Mouse (Mus musculus) CH12.LX (cell line): ENCODE results near the gene Il27ra. TPM values are rescaled to one million over a fixed set of nuclear protein-coding genes. Genes with fewer than 3 reads are reported as not detected.

Experiments used
- DNase-seq: peaks from one replicate; pipeline ENCODE4 v3.0.0-alpha.2; 2013; ENCODE audit errors: extremely low read depth
- H3K27ac ChIP-seq: 2 replicates; pipeline ENCODE4 v1.5.1; 2012; ENCODE audit warnings: low read depth, mild to moderate bottlenecking, control low read depth, moderate library complexity; ENCODE audit not compliant: insufficient read depth
- H3K27me3 ChIP-seq: replicated peaks from 2 replicates; pipeline ENCODE3; 2012; ENCODE audit warnings: inconsistent platforms
- H3K36me3 ChIP-seq, 2 experiments: replicated peaks in 1 of 2; 2 replicates each; pipeline versions ENCODE3 to v1.6.1; 2012; ENCODE audit warnings: inconsistent platforms in 1 of 2, low read length in 1 of 2, mild to moderate bottlenecking in 1 of 2, mixed read lengths in 1 of 2, moderate library complexity in 1 of 2; ENCODE audit not compliant: control insufficient read depth in 1 of 2, insufficient read depth in 1 of 2
- H3K4me1 ChIP-seq, 2 experiments: 2 replicates each; pipeline ENCODE4 v1.6.1; 2012; ENCODE audit warnings: inconsistent platforms in 1 of 2, moderate library complexity in 1 of 2; ENCODE audit not compliant: insufficient read depth in 2 of 2, control insufficient read depth in 1 of 2
- H3K4me2 ChIP-seq: 2 replicates; pipeline ENCODE4 v1.6.1; 2012; ENCODE audit warnings: low read depth, mild to moderate bottlenecking, control low read depth; ENCODE audit not compliant: poor library complexity, insufficient read depth, severe bottlenecking
- H3K4me3 ChIP-seq, 3 experiments: fragments of 150-350 bp in 1 of 3; sonication (generic) in 1 of 3; replicated peaks in 1 of 3; 2 replicates each; pipeline versions ENCODE3 to v1.5.1; 2011 to 2012; ENCODE audit warnings: low read depth in 2 of 3, low read length in 2 of 3, mild to moderate bottlenecking in 2 of 3, moderate library complexity in 2 of 3, control low read depth in 1 of 3, improper control_type of control experiment in 1 of 3, inconsistent platforms in 1 of 3, mixed read lengths in 1 of 3; ENCODE audit not compliant: poor library complexity in 1 of 3
- H3K79me2 ChIP-seq: replicated peaks from 2 replicates; pipeline ENCODE4 v1.6.1; 2012; ENCODE audit warnings: mild to moderate bottlenecking, moderate library complexity; ENCODE audit not compliant: control insufficient read depth, poor library complexity, insufficient read depth, severe bottlenecking; ENCODE audit errors: extremely low read depth
- H3K9ac ChIP-seq: 2 replicates; pipeline ENCODE4 v1.6.1; 2012; ENCODE audit warnings: low read depth, mild to moderate bottlenecking, control low read depth, moderate library complexity; ENCODE audit not compliant: insufficient read depth
- H3K9me3 ChIP-seq: replicated peaks from 2 replicates; pipeline ENCODE3; 2012; ENCODE audit warnings: low read length, inconsistent platforms, mixed read lengths
- BHLHE40 ChIP-seq: IDR thresholded peaks from 2 replicates; pipeline ENCODE4 v1.6.1; 2011; ENCODE audit warnings: mild to moderate bottlenecking, low read depth, low read length, improper control_type of control experiment
- CHD1 ChIP-seq: IDR thresholded peaks from 2 replicates; pipeline ENCODE4 v1.6.1; 2012; ENCODE audit warnings: low read depth, low read length, improper control_type of control experiment, inconsistent platforms
- CHD2 ChIP-seq: IDR thresholded peaks from 2 replicates; pipeline ENCODE4 v1.6.1; 2011; ENCODE audit warnings: low read length, improper control_type of control experiment
- CTCF ChIP-seq, 2 experiments: IDR thresholded peaks in 1 of 2; conservative IDR thresholded peaks in 1 of 2; 2 replicates each; pipeline ENCODE4 v1.5.1; 2011 to 2012; ENCODE audit warnings: low read depth in 2 of 2, low read length in 2 of 2, improper control_type of control experiment in 1 of 2, inconsistent platforms in 1 of 2, mild to moderate bottlenecking in 1 of 2, moderate library complexity in 1 of 2
- E2F4 ChIP-seq: IDR thresholded peaks from 2 replicates; pipeline ENCODE4 v1.6.1; 2011; ENCODE audit warnings: low read depth, low read length, improper control_type of control experiment; ENCODE audit not compliant: insufficient replicate concordance
- ELF1 ChIP-seq: IDR thresholded peaks from 2 replicates; pipeline ENCODE4 v1.6.1; 2014; ENCODE audit warnings: low read depth, mild to moderate bottlenecking, inconsistent platforms, low read length, improper control_type of control experiment
- EP300 ChIP-seq: IDR thresholded peaks from 2 replicates; pipeline ENCODE4 v1.6.1; 2011; ENCODE audit warnings: low read length, improper control_type of control experiment
- ETS1 ChIP-seq: conservative IDR thresholded peaks from 2 replicates; pipeline ENCODE4 v1.6.1; 2012; ENCODE audit warnings: low read depth, mild to moderate bottlenecking, inconsistent platforms, low read length, improper control_type of control experiment, moderate library complexity
- GABPA ChIP-seq: IDR thresholded peaks from 2 replicates; pipeline ENCODE4 v1.6.1; 2012; ENCODE audit warnings: low read depth, low read length, improper control_type of control experiment, inconsistent platforms; ENCODE audit not compliant: insufficient replicate concordance
- HCFC1 ChIP-seq: IDR thresholded peaks from 2 replicates; pipeline ENCODE4 v1.6.1; 2012; ENCODE audit warnings: low read depth, mild to moderate bottlenecking, inconsistent platforms, low read length, improper control_type of control experiment
- IRF4 ChIP-seq: IDR thresholded peaks from 2 replicates; pipeline ENCODE4 v1.6.1; 2014; ENCODE audit warnings: low read depth, mild to moderate bottlenecking, inconsistent platforms, low read length, improper control_type of control experiment
- JUN ChIP-seq: IDR thresholded peaks from 2 replicates; pipeline ENCODE4 v1.6.1; 2011; ENCODE audit warnings: low read depth, mild to moderate bottlenecking, low read length, improper control_type of control experiment, moderate library complexity; ENCODE audit not compliant: insufficient read depth
- JUND ChIP-seq: conservative IDR thresholded peaks from 2 replicates; pipeline ENCODE4 v1.6.1; 2011; ENCODE audit warnings: low read depth, low read length, improper control_type of control experiment
- KAT2A ChIP-seq: IDR thresholded peaks from 2 replicates; pipeline ENCODE4 v1.6.1; 2012; ENCODE audit warnings: low read length, improper control_type of control experiment, inconsistent platforms; ENCODE audit not compliant: insufficient replicate concordance
- MAFK ChIP-seq: IDR thresholded peaks from 2 replicates; pipeline ENCODE4 v1.6.1; 2011; ENCODE audit warnings: low read length, improper control_type of control experiment; ENCODE audit not compliant: insufficient replicate concordance
- MAX ChIP-seq: IDR thresholded peaks from 2 replicates; pipeline ENCODE4 v1.6.1; 2011; ENCODE audit warnings: low read length, improper control_type of control experiment
- MAZ ChIP-seq: IDR thresholded peaks from 2 replicates; pipeline ENCODE4 v1.6.1; 2012; ENCODE audit warnings: low read depth, mild to moderate bottlenecking, inconsistent platforms, low read length, improper control_type of control experiment, moderate library complexity
- MEF2A ChIP-seq: IDR thresholded peaks from 2 replicates; pipeline ENCODE4 v1.6.1; 2014; ENCODE audit warnings: low read depth, mild to moderate bottlenecking, inconsistent platforms, low read length, improper control_type of control experiment, borderline replicate concordance
- MXI1 ChIP-seq: IDR thresholded peaks from 2 replicates; pipeline ENCODE4 v1.6.1; 2011; ENCODE audit warnings: mild to moderate bottlenecking, low read depth, low read length, improper control_type of control experiment
- MYC ChIP-seq: IDR thresholded peaks from 2 replicates; pipeline ENCODE4 v1.6.1; 2011; ENCODE audit warnings: low read depth, mild to moderate bottlenecking, improper control_type of control experiment, low read length
- NELFE ChIP-seq: IDR thresholded peaks from 2 replicates; pipeline ENCODE4 v1.6.1; 2011; ENCODE audit warnings: low read depth, low read length, improper control_type of control experiment
- NRF1 ChIP-seq: IDR thresholded peaks from 2 replicates; pipeline ENCODE4 v1.6.1; 2014; ENCODE audit warnings: low read depth, mild to moderate bottlenecking, inconsistent platforms, low read length, improper control_type of control experiment, moderate library complexity
- PAX5 ChIP-seq: IDR thresholded peaks from 2 replicates; pipeline ENCODE4 v1.6.1; 2012; ENCODE audit warnings: low read length, inconsistent platforms, mixed read lengths
- POLR2A ChIP-seq: IDR thresholded peaks from 2 replicates; pipeline ENCODE4 v1.6.1; 2011; ENCODE audit warnings: low read depth, mild to moderate bottlenecking, improper control_type of control experiment, low read length
- POLR2AphosphoS2 ChIP-seq: IDR thresholded peaks from 2 replicates; pipeline ENCODE4 v1.6.1; 2011; ENCODE audit warnings: low read depth, low read length, improper control_type of control experiment
- RAD21 ChIP-seq: IDR thresholded peaks from 2 replicates; pipeline ENCODE4 v1.6.1; 2011; ENCODE audit warnings: low read depth, mild to moderate bottlenecking, low read length, improper control_type of control experiment, moderate library complexity
- RCOR1 ChIP-seq: conservative IDR thresholded peaks from 2 replicates; pipeline ENCODE4 v1.6.1; 2012; ENCODE audit warnings: low read depth, mild to moderate bottlenecking, inconsistent platforms, low read length, improper control_type of control experiment
- SIN3A ChIP-seq: IDR thresholded peaks from 2 replicates; pipeline ENCODE4 v1.6.1; 2012; ENCODE audit warnings: low read length, improper control_type of control experiment, inconsistent platforms
- SMC3 ChIP-seq: IDR thresholded peaks from 2 replicates; pipeline ENCODE4 v1.6.1; 2011; ENCODE audit warnings: low read depth, low read length, improper control_type of control experiment
- TBP ChIP-seq: conservative IDR thresholded peaks from 2 replicates; pipeline ENCODE4 v1.6.1; 2011; ENCODE audit warnings: low read depth, low read length, improper control_type of control experiment
- TCF12 ChIP-seq: IDR thresholded peaks from 2 replicates; pipeline ENCODE4 v1.6.1; 2014; ENCODE audit warnings: low read depth, mild to moderate bottlenecking, inconsistent platforms, low read length, improper control_type of control experiment
- UBTF ChIP-seq: IDR thresholded peaks from 2 replicates; pipeline ENCODE4 v1.6.1; 2012; ENCODE audit warnings: low read depth, mild to moderate bottlenecking, inconsistent platforms, low read length, improper control_type of control experiment, moderate library complexity
- USF1 ChIP-seq: IDR thresholded peaks from 2 replicates; pipeline ENCODE4 v1.6.1; 2014; ENCODE audit warnings: low read depth, mild to moderate bottlenecking, inconsistent platforms, low read length, improper control_type of control experiment
- USF2 ChIP-seq: conservative IDR thresholded peaks from 2 replicates; pipeline ENCODE4 v1.6.1; 2011; ENCODE audit warnings: low read depth, low read length, improper control_type of control experiment
- ZC3H11A ChIP-seq: IDR thresholded peaks from 2 replicates; pipeline ENCODE4 v1.6.1; 2012; ENCODE audit warnings: low read depth, mild to moderate bottlenecking, inconsistent platforms, low read length, improper control_type of control experiment
- ZKSCAN1 ChIP-seq: IDR thresholded peaks from 2 replicates; pipeline ENCODE4 v1.6.1; 2012; ENCODE audit warnings: low read depth, inconsistent platforms, low read length, improper control_type of control experiment, borderline replicate concordance
- ZMIZ1 ChIP-seq: IDR thresholded peaks from 2 replicates; pipeline ENCODE4 v1.6.1; 2012; ENCODE audit warnings: low read depth, mild to moderate bottlenecking, inconsistent platforms, low read length, improper control_type of control experiment
- ZNF384 ChIP-seq: IDR thresholded peaks from 2 replicates; pipeline ENCODE4 v1.6.1; 2012; ENCODE audit warnings: low read depth, low read length, improper control_type of control experiment, inconsistent platforms
- dilution Hi-C: fragments of 300-500 bp; cut with MboI; formaldehyde crosslinking; loops from 2 replicates; pipeline ENCODE4 v1.14.3; 2020; ENCODE audit warnings: low sequenced_read_pairs; ENCODE audit not compliant: extremely low pct_unique_long_range_greater_than_20kb, extremely low pct_ligation_motif_present
- in situ Hi-C: fragments of 300-500 bp; cut with MboI; formaldehyde crosslinking; loops from 3 replicates; pipeline ENCODE4 v1.14.3; 2019; ENCODE audit warnings: low sequenced_read_pairs, low pct_ligation_motif_present, low pct_unique_long_range_greater_than_20kb, mixed read lengths
- polyA plus RNA-seq: library from polyadenylated mRNA; unstranded; fragments of >175 nt; gene quantifications from 2 replicates; pipeline ENCODE4 v1.2.1, GENCODE M21; 2012; ENCODE audit warnings: low read depth; ENCODE audit not compliant: insufficient read length
- total RNA-seq, 2 experiments: library from RNA; depleted of rRNA; stranded (reverse); fragments of 300-350 nt in 1 of 2; fragments of >200 nt in 1 of 2; gene quantifications; 2 replicates each; pipeline ENCODE4 v1.2.3; 2012 to 2014

Gene Il27ra
- total and polyA plus RNA-seq, 3 experiments, result 1.4 to 2.4 (median 2.3) TPM

DNA sequence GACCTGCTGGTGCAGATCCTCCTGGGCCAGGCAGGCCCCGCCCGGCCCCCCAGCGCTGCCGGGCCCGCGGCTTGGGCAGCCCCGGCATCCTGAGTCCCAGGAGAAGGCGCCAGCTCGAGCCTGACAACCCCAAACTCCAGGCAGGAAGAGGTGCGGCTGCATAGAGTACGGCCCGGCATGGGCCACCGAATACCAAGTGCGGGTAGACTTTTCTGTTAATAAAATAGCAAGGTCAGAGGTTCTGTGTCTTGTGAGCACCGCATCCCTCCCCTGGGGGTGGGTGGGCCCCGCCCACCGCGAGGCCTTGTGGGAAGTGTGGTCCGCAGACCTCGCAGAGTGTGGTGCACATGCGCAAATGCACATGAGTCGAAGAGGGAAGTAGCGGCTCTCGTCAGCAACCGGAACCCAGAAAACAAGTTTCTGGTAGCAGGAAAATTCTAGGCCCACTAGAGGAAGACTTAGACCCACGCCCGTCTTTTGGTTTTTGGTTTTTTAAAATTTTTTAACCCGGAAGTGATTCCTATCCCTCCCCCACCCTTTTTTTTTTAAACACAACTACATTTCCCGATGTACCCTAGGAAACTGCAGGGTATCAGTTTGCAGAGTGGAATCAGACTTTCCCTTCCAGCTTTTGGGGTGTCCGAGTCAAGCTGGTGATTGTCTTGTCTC lies 37.7 kb downstream of the Il27ra start:
- no peaks in the 10 kb centered on the region for H3K9me3 ChIP-seq
- H3K27ac ChIP-seq, result peak overlapping the region; percentile 81
- TF ChIP-seq USF2 (no peak), CTCF (conservative IDR thresholded peaks at IDR 0.05 in 1 of 2, IDR thresholded peaks at IDR 0.05 in 1 of 2; ENCODE audit: low read depth in 2 of 2, low read length in 2 of 2) (no peak), EP300 (no peak), MXI1 (no peak), BHLHE40 (peak; percentile 53; the same call in 1 of the 2 replicates), MAX (no peak), TCF12 (peak; percentile 64; the same call in 1 of the 2 replicates), ZC3H11A (no peak), ETS1 (no peak; the same call in 1 of the 2 replicates), MAFK (peak; percentile 40; the same call in 1 of the 2 replicates), E2F4 (no peak), NELFE (no peak), ZKSCAN1 (no peak), USF1 (no peak), HCFC1 (peak; percentile 93), MAZ (0 out of 2 replicates have a peak, but pooled peaks have one; percentile 69), SMC3 (no peak), CHD2 (peak; percentile 87), CHD1 (no peak), SIN3A (peak; percentile 60; the same call in 1 of the 2 replicates), TBP (peak; percentile 72), NRF1 (peak; percentile 90), JUN (no peak), POLR2AphosphoS2 (no peak), UBTF (no peak), RCOR1 (no peak), GABPA (no peak; the same call in 1 of the 2 replicates), RAD21 (no peak), MYC (peak; percentile 71; the same call in 1 of the 2 replicates), ZMIZ1 (no peak), IRF4 (peak; percentile 77), KAT2A (peak; percentile 90; the same call in 1 of the 2 replicates), POLR2A (no peak; the same call in none of the 2 replicates), ZNF384 (peak; percentile 95), ELF1 (peak; percentile 95), JUND (no peak), PAX5 (no peak), MEF2A (no peak; the same call in none of the 2 replicates)
- TF ChIP-seq, all 38 proteins: peak for 14
- peak overlapping the region; percentile 55 to 58 (median 55) for H3K4me3 ChIP-seq
- no peaks in the 10 kb centered on the region for H3K79me2 ChIP-seq
- H3K9ac ChIP-seq, result peak overlapping the region; percentile 86
- H3K4me1 ChIP-seq, result peaks cover 9 to 27% of the 10 kb centered on the region in 2 experiments
- peak; percentile 98 for DNase-seq
- in situ Hi-C loops, result no loop called here
- H3K27me3 ChIP-seq, result no peaks in the 10 kb centered on the region
- dilution Hi-C loops, result no loop called here
- peaks cover 14 to 35% of the 10 kb centered on the region in 2 experiments for H3K36me3 ChIP-seq
- peak overlapping the region; percentile 62 for H3K4me2 ChIP-seq
